Mouse (Mus musculus) right cerebral cortex, adult 2 months (tissue): ENCODE measurements around the gene Vdr.
A peak's percentile ranks its signal among the peaks of the same experiment; 100 is the strongest.

Source experiments
- DNase-seq, 2 experiments: peaks; one replicate each; pipeline ENCODE4 v3.0.0; 2021 to 2022; ENCODE audit warnings: low spot score in 2 of 2

The Vdr gene

GRCm38 (mm10) chr15:97910530-97910929 is at the start of gene Vdr:
TSS of gene Vdr (minus strand) at chr15:97910630.
- no peak for DNase-seq

- no peak for DNase-seq
These were observed 46.0 kb upstream of the Vdr start for GRCm38 (mm10) chr15:97956416-97956815.

GRCm38 (mm10) chr15:97955742-97956141 is 45.3 kb upstream of the Vdr start:
- no peak for DNase-seq

- no peak for DNase-seq
These were observed 44.9 kb upstream of the Vdr start for GRCm38 (mm10) chr15:97955286-97955685.

- no peak for DNase-seq
These were observed 44.2 kb upstream of the Vdr start for GRCm38 (mm10) chr15:97954671-97955070.

- DNase-seq: no peak
These were observed 42.4 kb upstream of the Vdr start for GRCm38 (mm10) chr15:97952889-97953189.

GRCm38 (mm10) chr15:97952137-97952888 is 41.9 kb upstream of the Vdr start:
- DNase-seq: peak; percentile 73 to 78

GRCm38 (mm10) chr15:97950240-97950639 is 39.8 kb upstream of the Vdr start:
- peak; percentile 35 to 36 for DNase-seq

- DNase-seq: no peak
These were observed 39.3 kb upstream of the Vdr start for GRCm38 (mm10) chr15:97949706-97950105.

- no peak for DNase-seq
These were observed 38.3 kb upstream of the Vdr start for GRCm38 (mm10) chr15:97948720-97949119.

- no peak for DNase-seq
These were observed 35.4 kb upstream of the Vdr start for GRCm38 (mm10) chr15:97945656-97946315.

- no peak for DNase-seq
These were observed 34.6 kb upstream of the Vdr start for GRCm38 (mm10) chr15:97944919-97945574.

- no peak for DNase-seq
These were observed 32.9 kb upstream of the Vdr start for GRCm38 (mm10) chr15:97943356-97943755.

- DNase-seq: no peak
These were observed 32.1 kb upstream of the Vdr start for GRCm38 (mm10) chr15:97942538-97942937.

- no peak for DNase-seq
These were observed 30.9 kb upstream of the Vdr start for GRCm38 (mm10) chr15:97941306-97941705.

- DNase-seq: no peak
These were observed 29.7 kb upstream of the Vdr start for GRCm38 (mm10) chr15:97940088-97940487.

- no peak for DNase-seq
These were observed 28.1 kb upstream of the Vdr start for GRCm38 (mm10) chr15:97938580-97938979.

- peak in 1 of 2 experiments; percentile 29 for DNase-seq
These were observed 22.0 kb upstream of the Vdr start for GRCm38 (mm10) chr15:97932441-97932840.

- no peak for DNase-seq
These were observed 18.9 kb upstream of the Vdr start for GRCm38 (mm10) chr15:97929259-97929824.

- no peak for DNase-seq
These were observed 17.4 kb upstream of the Vdr start for GRCm38 (mm10) chr15:97927821-97928220.

GRCm38 (mm10) chr15:97927018-97927417 is 16.6 kb upstream of the Vdr start:
- DNase-seq: no peak

- DNase-seq: no peak
These were observed 12.0 kb upstream of the Vdr start for GRCm38 (mm10) chr15:97922421-97922820.

GRCm38 (mm10) chr15:97921796-97922195 is 11.4 kb upstream of the Vdr start:
- DNase-seq: no peak
